Mouse (Mus musculus) forebrain, embryonic 12.5 days (tissue): ENCODE measurements around the gene Pou2f1. TPM values are rescaled to one million over a fixed set of nuclear protein-coding genes. Genes with fewer than 3 reads are reported as not detected.

Experiments used
- ATAC-seq: fragments of 200-750 bp; cut with Nextera tagmentation; 2 replicates; pipeline ENCODE4 v1.8.0; 2017; ENCODE audit warnings: moderate TSS enrichment; ENCODE audit not compliant: low FRiP score
- H3K27ac ChIP-seq: fragments of 300-500 bp; sonication (generic); 2 replicates; pipeline ENCODE4 v1.5.1; 2016; ENCODE audit warnings: mild to moderate bottlenecking
- H3K27me3 ChIP-seq: fragments of 300-500 bp; sonication (generic); 2 replicates; pipeline ENCODE4 v1.6.1; 2016; ENCODE audit warnings: mild to moderate bottlenecking
- H3K36me3 ChIP-seq: fragments of 300-500 bp; sonication (generic); replicated peaks from 2 replicates; pipeline ENCODE4 v1.6.1; 2016; ENCODE audit warnings: mild to moderate bottlenecking
- H3K4me1 ChIP-seq: fragments of 300-500 bp; sonication (generic); 2 replicates; pipeline ENCODE4 v1.6.1; 2016
- H3K4me2 ChIP-seq: fragments of 300-500 bp; sonication (generic); 2 replicates; pipeline ENCODE4 v1.6.1; 2016; ENCODE audit warnings: mild to moderate bottlenecking, moderate library complexity
- H3K4me3 ChIP-seq: fragments of 300-500 bp; sonication (generic); replicated peaks from 2 replicates; pipeline ENCODE4 v1.5.1; 2016; ENCODE audit warnings: mild to moderate bottlenecking
- H3K9ac ChIP-seq: fragments of 300-500 bp; sonication (generic); 2 replicates; pipeline ENCODE4 v1.6.1; 2016; ENCODE audit warnings: mild to moderate bottlenecking
- H3K9me3 ChIP-seq: fragments of 300-500 bp; sonication (generic); 2 replicates; pipeline ENCODE4 v1.6.1; 2016
- WGBS: fragments of 180-500 bp; shearing (Covaris S2); methylation state at CpG from one replicate; pipeline ENCODE4 v1.1.7; 2016; 5-methylcytosine and 5-hydroxymethylcytosine counted together
- polyA plus RNA-seq: library from polyadenylated mRNA; unstranded; fragments of >200 nt; fragmentation: Nextera tagmentation; extraction: Ambion mirVana; gene quantifications from 2 replicates; pipeline ENCODE4 v1.2.1, GENCODE M21; 2016

Pou2f1 gene
- polyA plus RNA-seq, 1 experiment from 2014 or later: 27.8 TPM

- Histone ChIP-seq H3K27me3 (peaks cover 92% of the 10 kb centered on the region), H3K4me1 (peaks cover 37% of the 10 kb centered on the region), H3K9me3 (no peaks in the 10 kb centered on the region), H3K9ac (no peak overlapping the region), H3K4me2 (no peak overlapping the region), H3K36me3 (no peaks in the 10 kb centered on the region), H3K4me3 (no peak overlapping the region), H3K27ac (no peak overlapping the region)
- ATAC-seq: no peak
- 72% methylated on average over 3 of the region's 3 CpGs for WGBS
Measured at GRCm38 (mm10) chr1:165843586-165843985, 158.9 kb downstream of the Pou2f1 start.

GRCm38 (mm10) chr1:165842170-165842569 is 160.3 kb downstream of the Pou2f1 start:
- H3K4me2 ChIP-seq: no peak overlapping the region
- H3K4me1 ChIP-seq: peaks cover 49% of the 10 kb centered on the region
- H3K9me3 ChIP-seq: no peaks in the 10 kb centered on the region
- no peaks in the 10 kb centered on the region for H3K36me3 ChIP-seq
- peaks cover 94% of the 10 kb centered on the region for H3K27me3 ChIP-seq
- no peak overlapping the region for H3K9ac ChIP-seq
- WGBS: 59% methylated on average over 7 of the region's 7 CpGs
- H3K4me3 ChIP-seq: no peak overlapping the region
- ATAC-seq: no peak
- H3K27ac ChIP-seq: no peak overlapping the region

DNA sequence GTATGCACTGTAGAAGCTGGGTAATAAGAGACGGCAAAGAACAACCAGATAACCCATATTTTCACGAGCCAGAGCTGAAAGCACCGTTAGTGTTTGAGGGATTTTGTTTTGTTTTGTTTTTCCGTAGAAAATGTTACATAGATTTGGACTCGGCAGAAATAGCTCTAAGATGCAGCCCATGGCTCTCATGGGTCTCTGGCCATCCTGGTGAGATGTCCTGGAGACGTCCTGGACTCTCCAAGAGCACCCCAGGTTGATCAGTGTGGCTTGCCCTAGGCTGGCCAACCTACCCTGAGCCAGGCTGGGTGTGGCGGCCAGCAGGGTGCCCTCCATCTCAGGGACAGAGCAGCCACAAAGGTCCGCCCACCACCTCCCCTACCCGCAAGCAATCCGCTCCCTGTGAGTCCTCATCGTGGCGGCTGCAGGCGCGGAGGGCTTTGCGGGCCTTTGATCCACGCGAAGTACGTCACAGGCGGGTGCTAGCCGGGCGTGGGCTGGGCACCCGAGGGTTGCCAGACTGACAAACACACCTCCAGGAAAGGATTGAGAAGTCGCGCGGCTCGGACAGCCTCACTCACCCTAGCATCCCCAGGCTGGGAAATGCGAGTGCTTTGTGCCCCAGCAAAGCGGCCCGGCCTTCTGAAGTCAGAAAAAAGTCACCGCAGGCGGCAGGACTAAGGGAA is 161.8 kb downstream of the Pou2f1 start:
- peak overlapping the region; percentile 47 for H3K9ac ChIP-seq
- H3K4me1 ChIP-seq: peaks cover 61% of the 10 kb centered on the region
- no peaks in the 10 kb centered on the region for H3K36me3 ChIP-seq
- no peaks in the 10 kb centered on the region for H3K9me3 ChIP-seq
- ATAC-seq: 0 out of 2 replicates have a peak, but pooled peaks have one; percentile 22
- H3K4me2 ChIP-seq: peak overlapping the region; percentile 55
- H3K4me3 ChIP-seq: peak overlapping the region; percentile 26
- peaks cover 93% of the 10 kb centered on the region for H3K27me3 ChIP-seq
- 8% methylated on average over 31 of the region's 31 CpGs for WGBS
- H3K27ac ChIP-seq: no peak overlapping the region

DNA sequence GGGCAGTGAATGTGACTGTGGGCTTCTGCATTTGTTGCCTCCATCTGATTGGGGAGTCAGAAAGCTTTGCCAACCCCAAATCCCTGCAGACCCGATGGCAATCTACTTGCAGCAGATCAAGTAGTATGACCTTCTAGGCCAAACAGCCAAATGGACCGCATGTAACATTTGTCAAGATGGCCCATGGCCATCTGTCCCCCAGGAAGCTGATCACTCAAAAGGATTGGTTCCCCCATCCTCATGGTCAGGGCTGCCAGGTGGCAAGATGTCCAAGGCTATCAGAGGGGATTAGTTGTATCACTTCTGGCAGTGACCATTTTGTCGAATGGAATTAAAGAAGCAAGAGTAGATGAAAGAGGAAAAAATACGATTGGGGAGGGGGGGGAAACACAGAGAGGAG is 163.3 kb downstream of the Pou2f1 start:
- no peak overlapping the region for H3K4me2 ChIP-seq
- no peak overlapping the region for H3K4me3 ChIP-seq
- no peaks in the 10 kb centered on the region for H3K36me3 ChIP-seq
- no peak for ATAC-seq
- H3K27ac ChIP-seq: no peak overlapping the region
- 82% methylated on average over 4 of the region's 4 CpGs for WGBS
- H3K27me3 ChIP-seq: peaks cover 82% of the 10 kb centered on the region
- H3K9me3 ChIP-seq: no peaks in the 10 kb centered on the region
- peaks cover 54% of the 10 kb centered on the region for H3K4me1 ChIP-seq
- no peak overlapping the region for H3K9ac ChIP-seq

- ATAC-seq: no peak
- Histone ChIP-seq H3K36me3 (no peaks in the 10 kb centered on the region), H3K4me3 (no peak overlapping the region), H3K9me3 (no peaks in the 10 kb centered on the region), H3K27ac (no peak overlapping the region), H3K4me2 (no peak overlapping the region), H3K27me3 (peaks cover 74% of the 10 kb centered on the region), H3K4me1 (peaks cover 48% of the 10 kb centered on the region), H3K9ac (no peak overlapping the region)
- WGBS: 18% methylated on average over 8 of the region's 8 CpGs
Measured at GRCm38 (mm10) chr1:165837546-165837945, 164.9 kb downstream of the Pou2f1 start.

DNA sequence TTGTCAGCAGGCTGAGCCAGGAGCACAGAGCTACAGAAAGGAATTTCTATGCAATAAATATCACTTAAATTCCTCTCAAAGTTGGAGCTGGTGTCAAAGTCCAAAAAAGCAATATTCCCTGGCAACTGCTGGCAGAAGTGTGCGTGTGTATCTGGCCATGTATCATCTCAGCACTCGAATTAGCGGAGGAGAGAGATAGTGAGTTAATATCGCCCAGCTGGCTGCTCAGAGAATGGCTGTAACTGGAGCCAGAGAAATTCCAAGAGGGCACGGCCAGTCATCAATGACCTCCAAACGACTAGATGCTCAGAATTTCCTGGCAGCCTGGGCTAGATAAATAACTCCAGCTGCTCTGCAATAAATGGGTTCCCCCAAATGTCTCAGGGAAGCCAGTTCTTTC is 166.0 kb downstream of the Pou2f1 start:
- Histone ChIP-seq H3K4me2 (no peak overlapping the region), H3K36me3 (no peaks in the 10 kb centered on the region), H3K9ac (no peak overlapping the region), H3K27ac (no peak overlapping the region), H3K27me3 (peaks cover 65% of the 10 kb centered on the region), H3K9me3 (no peaks in the 10 kb centered on the region), H3K4me3 (no peak overlapping the region), H3K4me1 (peaks cover 45% of the 10 kb centered on the region)
- ATAC-seq: no peak
- 36% methylated on average over 6 of the region's 6 CpGs for WGBS

- Histone ChIP-seq H3K27ac (0 out of 2 replicates have a peak overlapping the region, but pooled peaks have one; percentile 27), H3K4me2 (peak overlapping the region; percentile 46), H3K9me3 (no peaks in the 10 kb centered on the region), H3K9ac (no peak overlapping the region), H3K36me3 (no peaks in the 10 kb centered on the region), H3K27me3 (peaks cover 46% of the 10 kb centered on the region), H3K4me3 (peak overlapping the region; percentile 5; the same call in 1 of the 2 replicates), H3K4me1 (peaks cover 35% of the 10 kb centered on the region)
- ATAC-seq: no peak
- 16% methylated on average over 12 of the region's 12 CpGs for WGBS
Measured at GRCm38 (mm10) chr1:165834633-165834975, 167.9 kb downstream of the Pou2f1 start.

DNA sequence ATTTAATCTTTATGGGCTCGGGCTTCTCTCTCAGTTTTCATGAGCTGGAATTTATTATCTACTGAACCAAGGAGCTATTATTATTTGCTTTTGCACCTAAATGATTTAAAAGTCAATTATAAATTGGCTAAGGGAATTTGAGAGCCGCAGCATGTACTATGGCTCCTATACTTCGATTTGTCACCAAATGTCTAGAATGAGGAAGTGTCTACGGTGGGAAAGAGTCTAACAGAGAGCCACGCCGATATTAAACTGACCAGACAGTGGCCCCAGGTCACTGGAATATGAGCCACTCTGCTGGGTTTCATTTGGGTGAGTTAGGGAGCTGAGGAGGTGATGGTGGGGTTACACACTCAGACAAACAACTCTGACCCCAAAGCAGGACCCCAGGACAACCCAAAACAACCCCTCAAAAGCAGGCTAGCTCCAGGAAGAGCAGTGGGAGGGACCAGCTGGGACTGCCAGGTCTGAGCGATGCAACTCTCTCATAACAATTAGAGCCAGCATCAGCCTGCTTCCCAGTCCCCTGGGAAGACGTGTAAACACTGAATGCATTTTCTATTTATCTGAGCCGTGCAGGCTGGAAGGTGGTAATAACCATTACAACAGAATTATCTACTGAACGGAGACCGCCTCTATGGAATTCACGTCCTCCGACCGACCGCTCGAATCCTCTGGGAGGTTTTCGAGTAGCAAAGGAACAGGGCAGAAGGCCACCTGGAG is 168.4 kb downstream of the Pou2f1 start:
- ATAC-seq: peak; percentile 78
- Histone ChIP-seq H3K9ac (no peak overlapping the region), H3K36me3 (no peaks in the 10 kb centered on the region), H3K9me3 (no peaks in the 10 kb centered on the region), H3K4me3 (peak overlapping the region; percentile 5; the same call in 1 of the 2 replicates), H3K4me2 (peak overlapping the region; percentile 46), H3K4me1 (peaks cover 35% of the 10 kb centered on the region), H3K27ac (0 out of 2 replicates have a peak overlapping the region, but pooled peaks have one; percentile 27), H3K27me3 (peaks cover 41% of the 10 kb centered on the region)
- WGBS: 24% methylated on average over 17 of the region's 17 CpGs

DNA sequence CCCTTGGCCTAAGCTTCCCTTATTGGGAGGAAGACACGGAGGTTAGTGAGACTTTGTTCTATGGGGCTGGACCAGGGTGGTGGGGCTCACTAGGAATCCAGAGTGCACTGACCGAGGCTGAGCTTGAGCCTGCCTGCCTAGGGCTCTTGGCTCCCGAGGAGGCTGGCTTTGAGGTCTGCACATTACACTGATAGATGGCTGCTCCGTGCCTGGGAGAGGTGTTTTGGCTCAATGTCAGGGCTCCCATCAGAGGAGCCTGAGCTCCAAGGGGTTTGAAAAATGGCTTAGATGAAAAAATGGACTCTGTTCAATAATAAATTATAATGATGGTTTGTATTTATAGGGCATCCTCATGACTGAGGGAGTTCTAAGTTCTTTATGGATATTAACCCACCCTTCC is 169.2 kb downstream of the Pou2f1 start:
- H3K4me1 ChIP-seq: peaks cover 34% of the 10 kb centered on the region
- WGBS: 25% methylated on average over 4 of the region's 4 CpGs
- H3K36me3 ChIP-seq: no peaks in the 10 kb centered on the region
- no peak for ATAC-seq
- no peak overlapping the region for H3K9ac ChIP-seq
- no peak overlapping the region for H3K27ac ChIP-seq
- no peak overlapping the region for H3K4me3 ChIP-seq
- no peaks in the 10 kb centered on the region for H3K9me3 ChIP-seq
- H3K27me3 ChIP-seq: peaks cover 43% of the 10 kb centered on the region
- H3K4me2 ChIP-seq: no peak overlapping the region

GRCm38 (mm10) chr1:165829890-165830289 is 172.6 kb downstream of the Pou2f1 start:
- ATAC-seq: no peak
- Histone ChIP-seq H3K4me1 (peaks cover 10% of the 10 kb centered on the region), H3K9ac (no peak overlapping the region), H3K9me3 (no peaks in the 10 kb centered on the region), H3K4me2 (no peak overlapping the region), H3K27me3 (peaks cover 31% of the 10 kb centered on the region), H3K4me3 (no peak overlapping the region), H3K27ac (no peak overlapping the region), H3K36me3 (no peaks in the 10 kb centered on the region)
- 93% methylated on average over 5 of the region's 5 CpGs for WGBS

DNA sequence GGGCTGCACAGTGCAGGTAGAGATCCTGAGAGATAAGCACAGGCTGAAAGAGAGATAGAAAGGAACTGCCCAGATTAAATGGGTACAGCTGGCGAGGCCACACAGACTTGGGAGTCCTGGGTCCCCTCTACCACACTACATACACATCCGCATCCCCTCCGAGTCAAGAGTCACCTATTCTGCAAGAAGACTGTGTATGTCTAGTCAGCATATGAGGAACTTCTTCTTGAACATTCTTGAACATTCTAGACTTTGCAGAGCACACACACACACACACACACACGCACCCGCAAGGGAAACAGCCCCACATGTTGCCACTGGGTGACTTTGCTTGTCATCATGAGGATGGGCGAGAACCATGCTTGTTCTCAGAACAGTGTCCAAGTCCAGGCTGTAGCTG is 173.9 kb downstream of the Pou2f1 start:
- peaks cover 42% of the 10 kb centered on the region for H3K27me3 ChIP-seq
- no peaks in the 10 kb centered on the region for H3K36me3 ChIP-seq
- WGBS: 94% methylated on average over 6 of the region's 6 CpGs
- H3K9ac ChIP-seq: no peak overlapping the region
- H3K4me1 ChIP-seq: no peaks in the 10 kb centered on the region
- H3K4me2 ChIP-seq: no peak overlapping the region
- H3K4me3 ChIP-seq: no peak overlapping the region
- H3K27ac ChIP-seq: no peak overlapping the region
- no peaks in the 10 kb centered on the region for H3K9me3 ChIP-seq
- ATAC-seq: no peak

DNA sequence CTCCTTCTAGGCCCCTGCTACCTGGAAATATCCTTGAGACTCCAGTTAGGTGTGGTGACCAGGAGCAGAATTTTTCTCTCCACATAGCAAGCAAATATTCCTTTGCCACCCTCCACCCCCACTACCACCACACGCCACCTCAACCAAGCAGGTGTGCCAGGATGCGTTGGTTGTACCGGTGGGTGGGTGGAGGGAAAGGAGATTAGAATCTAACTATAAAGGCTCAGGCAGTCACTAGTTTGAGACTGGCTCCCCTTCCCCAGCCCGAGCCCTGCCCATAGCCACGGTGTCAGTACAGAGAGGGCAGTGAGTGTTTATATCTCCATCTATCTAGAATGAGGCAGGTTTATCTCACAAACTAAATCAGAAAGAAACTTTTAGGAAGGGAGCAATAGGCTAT is 174.3 kb downstream of the Pou2f1 start:
- 91% methylated on average over 5 of the region's 5 CpGs for WGBS
- Histone ChIP-seq H3K27ac (no peak overlapping the region), H3K9me3 (no peaks in the 10 kb centered on the region), H3K4me3 (no peak overlapping the region), H3K27me3 (peaks cover 44% of the 10 kb centered on the region), H3K36me3 (no peaks in the 10 kb centered on the region), H3K4me2 (no peak overlapping the region), H3K9ac (no peak overlapping the region), H3K4me1 (no peaks in the 10 kb centered on the region)
- ATAC-seq: no peak

GRCm38 (mm10) chr1:165822031-165822430 is 180.4 kb downstream of the Pou2f1 start:
- no peak for ATAC-seq
- WGBS: 84% methylated on average over 2 of the region's 2 CpGs
- Histone ChIP-seq H3K4me3 (no peak overlapping the region), H3K9me3 (no peaks in the 10 kb centered on the region), H3K27me3 (peaks cover 73% of the 10 kb centered on the region), H3K9ac (no peak overlapping the region), H3K36me3 (no peaks in the 10 kb centered on the region), H3K4me2 (no peak overlapping the region), H3K4me1 (peaks cover 17% of the 10 kb centered on the region), H3K27ac (no peak overlapping the region)
